Mouse (Mus musculus): ENCODE measurements around the gene Plcb1.

Plcb1 gene

DNA sequence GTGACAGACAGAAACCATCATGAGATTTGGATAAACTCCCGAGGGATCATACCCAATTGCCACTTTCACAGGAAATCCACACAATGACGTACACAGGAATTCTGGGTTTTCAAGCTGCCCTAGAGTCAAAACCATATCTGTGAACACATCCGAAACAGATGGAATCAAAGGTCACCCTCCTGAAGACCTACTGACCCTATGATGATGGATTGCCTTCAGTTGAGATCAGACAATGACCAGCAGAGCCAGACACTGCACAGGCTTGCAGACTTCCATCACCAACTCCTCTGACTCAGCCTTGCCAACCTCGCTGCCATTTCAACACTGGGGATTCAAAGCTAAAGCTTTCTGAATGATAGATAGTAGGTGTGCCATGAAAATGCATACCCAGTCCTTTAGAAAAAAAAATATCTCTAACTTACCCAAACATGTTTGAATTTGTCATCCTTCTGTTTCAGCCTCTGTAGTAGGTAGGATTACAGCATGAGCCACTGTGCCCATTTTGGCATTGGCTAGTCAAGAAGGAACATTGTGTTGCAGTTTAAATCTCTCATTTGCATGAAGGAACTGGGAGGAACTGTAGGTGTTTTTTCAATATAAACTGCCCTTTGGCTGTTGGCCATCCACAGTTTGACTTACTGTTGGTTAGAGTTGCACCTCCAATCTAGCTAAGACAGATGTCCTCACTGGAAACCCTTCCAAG, 429.0 kb downstream of the Plcb1 start:
- no peak for DNase-seq

DNA sequence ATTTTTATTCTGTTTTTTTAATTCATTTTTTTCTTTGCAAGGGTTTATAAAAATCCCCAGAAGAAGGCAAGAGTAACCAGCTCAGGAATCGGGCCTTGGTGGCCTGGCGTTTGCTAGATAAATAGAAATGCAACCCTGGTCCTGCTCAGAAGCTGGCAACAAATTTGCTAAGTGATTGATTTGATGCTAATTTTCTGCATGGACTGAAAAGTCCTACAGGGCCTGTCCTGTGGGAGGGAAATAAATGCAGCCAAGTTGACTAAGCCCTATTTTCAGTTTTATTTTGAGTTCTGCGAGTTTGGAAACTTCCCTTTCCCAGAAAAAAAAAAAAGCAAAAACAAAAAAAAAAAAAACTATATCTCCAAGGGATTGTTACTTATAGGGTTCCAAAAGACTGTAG, 433.5 kb downstream of the Plcb1 start:
- DNase-seq, result no peak

DNA sequence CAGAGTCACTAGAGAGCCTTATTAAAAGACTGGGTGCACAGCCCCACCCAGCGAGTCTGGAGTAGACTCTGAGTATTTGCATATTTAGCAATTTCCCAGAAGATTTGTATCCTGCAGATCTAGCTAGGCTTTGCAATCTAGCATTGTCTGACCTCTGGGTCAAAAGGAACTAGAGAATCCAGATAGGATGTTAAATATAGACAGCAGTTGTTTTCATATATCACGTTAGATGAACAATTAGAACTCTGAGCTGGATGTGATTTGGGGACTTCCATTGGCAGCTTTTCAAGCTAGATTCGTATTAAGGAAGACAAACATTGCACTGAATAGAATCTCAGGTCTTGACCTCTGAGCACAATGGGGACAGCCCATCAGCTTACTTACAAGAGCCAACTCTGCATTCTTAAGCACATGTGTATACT, 439.7 kb downstream of the Plcb1 start:
- no peak for DNase-seq

DNA sequence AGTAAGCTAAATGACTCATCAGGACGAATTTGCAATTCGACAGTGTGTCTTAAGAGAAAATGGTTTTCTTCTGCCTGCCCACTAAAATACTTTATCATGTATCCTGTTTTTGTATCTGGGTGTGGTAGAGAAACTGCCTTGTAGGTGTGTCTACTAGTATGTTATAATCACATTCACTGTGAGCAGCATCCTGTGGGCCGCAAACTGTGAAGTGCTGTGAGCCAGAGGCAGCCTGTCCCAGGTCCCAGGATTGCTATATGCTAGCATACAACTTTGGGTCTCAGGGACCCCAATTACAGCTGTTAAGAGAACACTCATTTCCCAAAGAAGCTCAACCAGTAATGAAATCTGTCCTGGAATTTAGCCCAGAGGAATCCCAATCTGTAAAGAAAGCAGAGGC, 444.4 kb downstream of the Plcb1 start:
- no peak for DNase-seq

DNA sequence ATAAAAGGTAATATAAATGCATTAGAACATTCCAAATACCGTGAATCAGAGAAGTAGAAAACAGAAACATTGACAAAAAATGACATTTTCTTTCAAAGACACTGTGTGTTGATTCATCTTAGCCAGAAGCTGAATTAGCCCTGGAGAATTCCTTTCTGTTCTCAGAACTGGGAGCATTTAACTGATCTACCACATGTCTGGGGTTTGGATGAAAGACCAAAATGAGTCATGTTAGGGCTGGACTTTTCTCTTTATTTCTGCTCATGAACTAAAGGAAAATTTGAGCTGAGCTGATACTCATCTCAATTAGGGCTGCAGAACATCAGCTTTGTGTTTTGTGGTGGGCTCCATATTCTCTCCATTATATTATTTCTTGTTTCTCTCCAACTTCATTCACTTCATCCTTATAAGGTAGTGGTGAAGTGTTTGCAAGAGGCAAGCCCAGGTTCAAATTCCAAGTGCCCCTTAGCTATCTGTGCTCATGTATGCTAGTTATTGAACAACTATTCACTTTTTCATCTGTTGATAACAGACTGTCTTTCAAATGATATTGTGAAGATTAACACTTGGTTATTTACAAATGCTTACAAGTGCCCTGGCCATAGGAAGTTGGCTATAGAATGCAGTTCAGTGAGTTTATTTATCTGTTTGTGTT, 456.9 kb downstream of the Plcb1 start:
- DNase-seq, result no peak

DNA sequence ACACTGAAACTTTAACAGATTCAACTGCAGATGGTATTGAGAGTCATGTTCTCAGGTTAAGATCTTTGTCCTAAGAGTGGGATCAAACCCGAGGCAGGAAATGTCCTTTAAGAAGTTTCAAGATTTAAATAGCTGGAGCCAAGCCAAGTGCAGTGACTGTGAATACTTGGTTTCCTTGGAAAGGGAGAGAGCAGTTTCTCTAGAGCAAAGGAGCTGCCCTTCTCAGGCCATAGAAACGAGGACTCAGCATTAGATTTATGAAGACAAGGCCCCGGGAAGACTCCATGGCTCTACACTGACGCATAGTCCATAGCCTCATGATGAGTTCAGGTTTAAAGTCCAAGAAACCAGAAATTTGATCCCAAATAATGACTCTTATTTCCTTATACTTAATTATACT, 457.9 kb downstream of the Plcb1 start:
- no peak for DNase-seq

DNA sequence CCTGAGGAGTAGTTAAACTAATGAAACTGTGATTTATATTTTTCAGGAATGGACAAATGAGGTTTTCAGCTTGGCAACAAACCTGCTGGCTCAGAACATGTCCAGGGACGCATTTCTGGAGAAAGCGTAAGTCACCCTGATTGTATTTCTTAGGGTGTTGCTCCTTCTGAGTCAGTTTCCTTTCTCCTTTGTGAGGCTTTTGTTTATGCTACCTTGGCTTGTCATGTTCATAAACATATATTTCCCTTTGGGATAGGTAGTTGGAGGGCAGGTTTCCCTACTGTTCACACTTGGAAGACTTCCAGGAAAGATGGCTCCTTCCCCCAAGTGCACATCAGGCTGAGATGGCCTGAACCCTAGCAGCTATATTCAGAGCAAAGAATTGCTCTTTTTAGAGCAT, 464.1 kb downstream of the Plcb1 start:
- no peak for DNase-seq

DNA sequence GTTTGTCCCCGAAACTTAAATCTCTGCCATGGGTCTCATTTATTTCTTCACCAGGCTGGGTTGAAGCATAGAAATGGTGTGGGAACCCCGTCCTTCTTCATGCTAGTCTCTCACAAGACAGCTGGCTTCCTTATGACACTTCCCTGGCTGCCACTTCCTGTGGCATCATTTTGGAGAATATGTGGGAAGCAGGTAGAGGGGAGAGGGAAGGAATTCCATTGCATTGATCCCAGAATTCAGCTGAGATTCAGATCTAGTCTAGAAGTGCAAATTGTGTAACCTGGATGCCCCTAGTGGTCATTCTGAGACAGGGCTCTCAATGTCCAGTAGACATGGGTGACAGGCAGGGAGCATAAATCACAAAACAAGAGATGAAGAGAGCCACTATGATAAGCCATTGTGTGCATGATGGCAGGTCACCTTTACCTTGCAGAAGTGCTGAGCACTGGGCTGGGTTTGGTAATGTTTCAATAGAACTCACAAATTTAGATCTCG, 466.0 kb downstream of the Plcb1 start:
- DNase-seq, result no peak

DNA sequence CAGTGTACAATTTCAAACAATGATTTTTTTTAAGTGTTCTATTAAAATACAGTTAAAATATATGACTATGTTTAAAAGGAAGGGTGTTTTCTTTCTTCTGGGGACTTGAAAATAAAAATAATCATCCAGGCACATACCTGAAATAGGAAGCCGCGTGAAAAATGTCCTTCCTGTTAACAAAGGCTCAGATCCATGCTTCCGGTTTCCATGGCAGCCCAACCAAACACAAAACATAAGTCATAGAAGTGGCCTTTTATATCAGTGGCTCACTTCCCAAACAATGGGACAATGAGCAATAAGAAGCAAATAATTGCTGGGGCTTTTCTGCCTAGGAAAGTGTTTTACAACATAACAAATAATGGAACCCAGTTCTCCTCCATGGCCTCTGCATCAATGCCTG, 473.3 kb downstream of the Plcb1 start:
- no peak for DNase-seq

DNA sequence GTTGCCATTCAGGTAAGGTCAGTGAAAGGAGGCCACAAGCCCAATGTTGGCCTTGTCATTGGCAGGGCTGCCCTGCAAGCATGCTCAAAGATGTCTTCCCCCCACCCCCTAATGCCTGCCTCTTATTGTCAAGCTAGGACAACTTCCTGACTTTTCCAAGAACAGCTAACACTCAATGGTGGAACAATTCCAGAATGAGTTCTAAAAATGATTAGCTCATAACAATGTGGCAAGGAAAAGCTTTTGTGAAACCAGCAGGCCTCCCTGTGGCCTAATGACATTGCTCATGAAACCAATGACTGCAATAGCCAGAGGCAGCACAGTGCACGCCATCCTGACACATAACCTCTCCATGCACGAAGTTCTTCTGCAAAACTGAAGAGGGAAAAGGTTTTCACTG, 478.1 kb downstream of the Plcb1 start:
- DNase-seq, result no peak

DNA sequence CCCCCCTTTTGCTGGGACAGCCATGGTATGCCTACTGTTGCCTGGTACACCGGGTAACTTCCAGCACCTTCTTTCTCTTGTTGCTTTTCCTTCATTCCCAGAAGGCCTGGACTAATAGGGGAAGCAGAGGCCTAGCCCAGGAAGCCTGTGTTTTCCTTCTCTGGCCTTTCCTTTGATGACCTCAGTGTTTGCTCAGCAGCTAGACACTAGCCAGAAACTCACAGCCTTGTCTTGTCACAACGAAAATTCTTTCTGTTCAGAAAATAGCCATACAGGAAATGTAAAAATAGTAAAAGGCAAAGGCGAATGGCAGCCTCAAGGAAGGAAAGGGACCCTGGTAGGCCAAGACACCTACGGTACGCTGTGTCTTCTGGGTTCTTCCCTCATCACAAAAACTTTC, 489.1 kb downstream of the Plcb1 start:
- DNase-seq, result no peak

DNA sequence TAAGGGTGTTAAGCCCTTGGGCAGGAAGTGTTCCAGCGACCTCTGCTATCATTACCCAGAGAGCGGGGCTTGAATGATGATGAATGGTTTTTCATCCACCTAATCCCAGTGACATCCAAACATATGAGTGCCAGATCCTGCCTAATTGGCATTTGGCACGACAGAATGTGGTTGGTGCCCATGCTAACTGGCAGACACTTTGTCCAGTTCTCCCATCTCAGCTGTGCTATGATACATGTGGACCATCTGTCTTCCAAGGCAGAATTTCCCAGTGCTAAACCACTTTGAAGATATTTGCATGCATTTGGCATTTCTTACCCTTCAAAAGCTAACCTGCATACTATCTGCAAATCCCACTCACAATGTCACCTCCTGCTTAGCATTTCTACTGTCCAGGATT, 492.6 kb downstream of the Plcb1 start:
- no peak for DNase-seq

DNA sequence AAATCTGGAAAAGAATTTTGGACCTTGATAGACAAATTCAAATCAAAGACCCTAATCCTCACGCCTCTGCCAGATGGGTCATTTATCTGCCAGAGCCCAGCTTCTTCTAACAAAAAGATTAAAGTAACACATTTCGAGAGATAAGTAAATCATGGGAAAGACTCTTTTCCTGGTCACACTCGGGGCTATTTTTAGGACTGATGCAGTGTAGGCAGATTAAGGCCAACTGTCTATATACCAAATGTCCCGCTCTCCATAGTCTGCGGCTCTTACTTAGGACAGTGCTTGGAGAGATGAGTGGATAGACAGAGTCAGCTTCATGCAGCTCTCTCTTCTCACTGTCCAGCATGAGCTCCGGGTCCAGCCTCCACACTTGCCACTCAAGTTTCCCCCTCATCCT, 493.2 kb downstream of the Plcb1 start:
- DNase-seq, result no peak

DNA sequence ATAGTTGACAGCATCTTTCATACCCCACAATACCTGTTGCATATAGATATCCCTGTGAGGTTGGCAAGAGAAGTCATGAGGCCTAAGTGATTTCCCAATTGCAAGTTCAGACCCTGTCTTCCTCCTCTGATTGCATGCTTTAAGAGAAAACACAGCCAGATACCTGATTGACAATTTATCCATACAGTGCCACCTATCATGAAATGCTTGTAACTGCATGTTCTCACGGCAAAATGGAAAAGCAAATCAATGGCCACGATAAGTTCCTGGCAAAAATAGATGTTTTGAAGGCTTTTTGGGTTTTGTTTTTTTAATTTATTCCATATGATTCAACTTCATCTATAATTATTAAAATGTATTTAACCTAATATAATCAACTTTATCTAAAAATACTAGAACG, 497.9 kb downstream of the Plcb1 start:
- DNase-seq, result no peak

DNA sequence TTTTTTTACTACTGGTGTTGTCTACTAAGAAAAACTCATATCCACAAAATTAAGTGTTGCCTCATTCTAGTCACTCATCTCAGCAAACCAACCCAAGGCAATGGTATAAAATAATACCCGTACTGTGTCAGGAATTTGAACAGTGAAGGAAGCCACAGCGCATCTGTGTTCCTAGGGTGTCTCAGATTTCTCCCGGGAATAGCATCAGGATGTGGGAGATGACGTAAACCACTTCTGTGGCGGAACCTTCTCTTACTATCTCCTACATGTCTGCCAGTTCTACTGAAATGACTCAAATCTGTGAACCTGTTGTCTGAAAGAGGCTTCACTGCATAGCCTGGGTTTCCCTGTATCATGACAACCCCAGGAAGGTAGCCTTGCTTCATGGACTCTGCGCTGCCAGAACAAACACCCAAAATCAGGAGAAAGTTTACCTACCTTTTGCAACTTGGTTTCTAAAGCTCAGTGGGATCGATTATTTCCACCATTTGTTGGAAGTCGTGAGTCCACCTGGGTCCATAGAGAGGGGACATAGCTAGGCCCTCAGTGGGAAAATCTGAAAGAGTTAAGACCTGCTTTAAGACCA, 510.4 kb downstream of the Plcb1 start:
- DNase-seq, result no peak

DNA sequence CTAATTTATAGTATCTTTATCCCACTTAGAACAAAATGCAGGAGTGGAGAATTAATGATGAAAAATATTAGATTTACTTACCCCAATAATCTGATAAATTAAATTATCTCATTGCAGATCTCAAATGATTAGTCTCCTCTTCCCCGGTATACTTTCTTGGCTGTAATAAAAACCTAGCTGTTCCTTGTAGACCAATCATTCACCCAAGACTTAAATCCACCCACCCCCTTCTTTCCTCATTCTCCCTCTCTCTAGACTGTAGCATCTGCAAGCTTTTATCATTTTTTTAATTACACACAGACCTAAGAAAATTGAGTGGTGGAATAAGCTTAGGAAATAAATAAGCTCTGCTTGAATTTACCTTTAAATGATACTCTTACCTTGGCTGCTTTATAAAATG, 514.6 kb downstream of the Plcb1 start:
- DNase-seq, result no peak

DNA sequence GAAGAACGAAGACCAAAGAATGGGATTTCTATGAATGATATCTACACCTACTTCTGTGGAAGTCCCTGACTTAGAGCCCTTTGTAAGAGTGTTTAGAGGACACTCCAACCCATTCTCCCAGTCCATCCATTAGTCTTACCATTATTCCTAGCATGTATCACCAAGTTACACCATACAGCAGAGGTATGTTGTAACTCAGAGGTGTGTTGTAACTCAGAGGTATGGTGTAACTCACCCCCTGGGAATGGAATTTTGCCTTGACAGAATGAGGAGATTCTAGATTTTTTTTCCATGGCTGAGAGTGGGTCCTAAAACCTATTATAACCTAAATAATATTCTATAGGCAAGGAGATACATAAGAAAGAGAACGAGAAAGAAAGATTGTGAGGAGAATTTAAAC, 516.6 kb downstream of the Plcb1 start:
- no peak for DNase-seq

DNA sequence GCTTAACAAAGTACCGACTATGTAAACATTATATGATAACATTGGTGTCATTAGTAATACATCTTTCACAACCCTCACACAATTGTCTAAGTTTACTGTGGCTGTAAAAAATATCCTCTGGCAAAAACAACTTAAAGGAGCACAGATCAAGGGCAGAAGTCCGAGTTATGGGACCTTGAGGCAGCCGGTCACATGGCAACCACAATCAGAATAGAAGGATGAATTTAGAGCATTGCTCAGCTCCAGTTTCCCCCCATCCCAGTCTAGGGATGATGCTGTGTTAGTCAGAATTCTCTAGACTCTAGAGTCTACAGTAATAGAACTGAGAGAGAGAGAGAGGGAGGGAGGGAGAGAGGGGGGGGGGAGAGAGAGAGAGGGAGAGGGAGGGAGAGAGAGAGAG, 519.3 kb downstream of the Plcb1 start:
- no peak for DNase-seq

DNA sequence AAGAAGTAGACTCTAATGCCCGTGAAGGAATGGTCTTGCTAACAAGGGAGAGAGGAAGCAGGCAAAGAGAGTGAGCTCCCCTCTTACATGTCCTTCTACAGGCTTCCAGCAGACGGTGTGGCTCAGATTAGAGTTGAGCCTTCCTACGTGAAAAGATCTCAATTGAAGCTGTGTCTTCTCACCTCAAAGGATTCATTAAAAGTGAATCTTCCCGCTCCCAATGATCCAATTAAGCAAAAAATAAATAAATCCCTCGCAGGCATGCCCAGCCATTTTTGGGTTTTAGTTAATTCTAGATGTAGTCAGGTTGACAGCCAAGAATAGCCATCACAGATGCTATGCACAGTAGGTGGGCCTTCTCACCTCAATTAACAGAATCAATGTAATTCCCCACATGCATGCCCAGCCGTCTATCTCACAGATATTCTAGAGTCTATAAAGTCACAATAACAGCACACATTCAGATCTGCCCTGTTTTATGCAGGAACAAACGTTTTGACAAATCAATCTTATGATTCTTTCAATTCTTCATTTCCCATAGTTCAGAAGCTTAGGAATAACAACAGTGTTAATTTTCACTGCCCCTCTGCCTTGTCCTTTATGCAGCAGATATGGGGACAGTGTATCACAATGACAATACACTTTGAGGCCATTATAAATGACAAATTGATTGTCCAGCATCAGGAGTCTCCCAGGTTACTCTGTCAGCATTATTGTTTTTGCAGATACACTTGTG, 520.0 kb downstream of the Plcb1 start:
- no peak for DNase-seq

DNA sequence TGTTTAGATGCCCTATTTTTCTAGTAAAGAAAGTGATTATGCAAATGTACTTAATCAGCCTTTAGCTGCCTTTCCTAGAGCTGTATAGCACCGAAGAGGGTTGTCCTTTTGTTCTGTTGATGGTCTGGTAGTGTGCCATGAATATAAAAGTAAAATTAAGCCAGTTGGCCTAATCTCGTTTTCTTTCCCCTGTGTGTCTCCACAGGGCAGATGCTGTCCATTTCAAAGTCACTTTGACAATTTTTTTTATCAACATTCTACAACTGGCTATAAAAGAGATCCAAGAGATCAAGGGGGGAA, 520.6 kb downstream of the Plcb1 start:
- no peak for DNase-seq

DNA sequence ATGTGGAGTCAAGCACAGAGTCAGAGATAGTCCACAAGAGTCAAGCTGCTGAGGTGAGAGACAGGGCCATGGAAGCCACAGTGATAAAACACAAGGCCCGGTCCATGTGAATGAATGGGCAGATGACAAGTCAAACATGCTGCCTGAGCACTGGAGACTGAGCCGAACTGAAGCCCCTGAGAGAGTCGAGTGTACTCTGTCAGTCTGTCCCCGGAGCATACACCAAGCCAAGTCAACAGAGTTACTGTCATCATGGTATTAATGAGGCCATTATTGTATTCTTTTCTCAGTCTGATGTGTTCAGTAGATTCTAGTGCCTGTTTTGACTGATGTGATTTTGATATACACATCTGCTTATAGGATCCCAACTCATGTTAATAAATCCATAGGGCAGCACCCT, 521.9 kb downstream of the Plcb1 start:
- DNase-seq, result no peak

DNA sequence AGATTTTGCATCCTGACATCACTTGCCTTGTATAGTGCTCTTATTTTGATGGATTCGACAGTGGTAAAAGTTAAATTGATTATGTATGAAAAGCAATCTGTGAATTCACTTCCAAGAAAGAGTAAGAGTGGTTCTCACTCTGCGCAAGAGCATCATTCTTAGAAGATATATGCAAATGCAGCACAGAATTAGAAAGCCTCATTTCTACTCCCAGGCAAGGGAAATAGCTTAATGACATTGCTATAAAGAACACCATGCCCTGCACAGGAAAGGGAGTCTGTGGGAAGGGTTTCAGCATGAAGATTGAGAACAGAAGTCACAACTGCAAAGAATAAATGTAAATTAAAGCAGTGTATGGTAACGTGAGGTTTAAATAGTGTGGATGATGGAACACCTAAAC, 530.1 kb downstream of the Plcb1 start:
- DNase-seq, result no peak

DNA sequence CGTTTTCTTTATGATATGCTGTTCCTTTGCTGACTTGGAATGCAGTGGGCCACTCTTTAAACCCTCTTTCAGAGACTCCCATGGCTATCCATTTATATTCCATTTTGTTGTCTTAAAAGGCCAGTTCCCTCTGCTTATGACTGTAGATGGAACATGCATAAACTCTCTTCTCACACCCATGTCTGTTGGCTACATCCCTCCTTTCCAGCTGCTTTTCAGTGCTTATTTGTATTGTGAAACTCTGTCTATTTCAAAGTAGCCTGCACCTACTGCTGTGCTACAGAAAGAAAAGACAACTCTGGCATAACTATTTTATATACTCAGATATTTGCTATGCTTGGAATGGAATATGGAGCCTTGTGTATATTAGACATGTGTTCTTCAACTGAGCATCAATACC, 532.3 kb downstream of the Plcb1 start:
- no peak for DNase-seq

All from liver (tissue).